Comparison of ENCODE assay signal across 11 mouse cellular contexts in genomic region chr14:48456305-48457092, GRCm38 (mm10). TPM values are rescaled to one million over a fixed set of nuclear protein-coding genes. Genes with fewer than 3 reads are reported as not detected.
DNase-seq lines count a peak whose midpoint lies in the region; ATAC-seq and TF ChIP-seq lines count a peak whose summit lies in the region.
"Had no signal": no experiment of that assay in that cellular context is flagged by ENCODE, and none has a peak within 500 bp of the region (broad histone marks: within the 10 kb centered on the region; RNA-seq: fewer than 3 reads in every experiment).

No protein-coding gene starts in this region.

- no peak; the same call in none of the 2 replicates for TF ChIP-seq CTCF in midbrain, postnatal 0 days (IDR thresholded peaks at IDR 0.05)

- H3K27ac ChIP-seq in heart, embryonic 16.5 days (ENCODE audit: low read length), result no peak overlapping the region
- no peak overlapping the region for H3K27ac ChIP-seq in heart, embryonic 11.5 days (ENCODE audit: low read depth, low read length)
- peak overlapping the region; percentile 3; the same call in 1 of the 2 replicates for H3K27ac ChIP-seq in embryonic facial prominence, embryonic 12.5 days
- H3K27ac ChIP-seq in hindbrain, embryonic 14.5 days, result no peak overlapping the region
- no peak overlapping the region for H3K27ac ChIP-seq in midbrain, postnatal 0 days (ENCODE audit: low read depth, low read length)
- H3K27ac ChIP-seq: lung, embryonic 15.5 days had no signal

- no peak overlapping the region for H3K9ac ChIP-seq in heart, embryonic 16.5 days (ENCODE audit: low read length)
- H3K9ac ChIP-seq in heart, embryonic 11.5 days (ENCODE audit: low read depth, low read length), result no peak overlapping the region
- H3K9ac ChIP-seq in embryonic facial prominence, embryonic 12.5 days, result no peak overlapping the region
- no peak overlapping the region for H3K9ac ChIP-seq in hindbrain, embryonic 14.5 days
- H3K9ac ChIP-seq in midbrain, postnatal 0 days (replicated peaks; ENCODE audit: low read length, poor library complexity, severe bottlenecking), result no peak overlapping the region
- H3K9ac ChIP-seq: lung, embryonic 15.5 days had no signal

- H3K4me1 ChIP-seq in heart, embryonic 16.5 days (ENCODE audit: control insufficient read depth, insufficient read depth, low read length), result peaks cover 8% of the 10 kb centered on the region
- peaks cover 9% of the 10 kb centered on the region for H3K4me1 ChIP-seq in heart, embryonic 11.5 days (ENCODE audit: control insufficient read depth, insufficient read depth, low read length)
- 0 out of 2 replicates have a peak, but pooled peaks cover 3% of the 10 kb centered on the region for H3K4me1 ChIP-seq in embryonic facial prominence, embryonic 12.5 days
- no peaks in the 10 kb centered on the region for H3K4me1 ChIP-seq in hindbrain, embryonic 14.5 days (replicated peaks; ENCODE audit: control insufficient read depth, insufficient read depth, low read length)
- H3K4me1 ChIP-seq in midbrain, postnatal 0 days (ENCODE audit: insufficient read depth, low read length), result no peaks in the 10 kb centered on the region
- H3K4me1 ChIP-seq: lung, embryonic 15.5 days had no signal

- H3K27me3 ChIP-seq in heart, embryonic 16.5 days (ENCODE audit: control insufficient read depth, insufficient read depth, low read length), result peaks cover 7% of the 10 kb centered on the region; the same call in 1 of the 2 replicates
- H3K27me3 ChIP-seq in heart, embryonic 11.5 days (ENCODE audit: control insufficient read depth, insufficient read depth, low read length), result peaks cover 5% of the 10 kb centered on the region; the same call in 1 of the 2 replicates
- no peaks in the 10 kb centered on the region for H3K27me3 ChIP-seq in embryonic facial prominence, embryonic 12.5 days
- H3K27me3 ChIP-seq in hindbrain, embryonic 14.5 days (ENCODE audit: control insufficient read depth, insufficient read depth, low read length), result no peaks in the 10 kb centered on the region
- H3K27me3 ChIP-seq in midbrain, postnatal 0 days (ENCODE audit: insufficient read depth, low read length), result no peaks in the 10 kb centered on the region
- H3K27me3 ChIP-seq: lung, embryonic 15.5 days; Patski had no signal

- no peak overlapping the region for H3K4me2 ChIP-seq in heart, embryonic 16.5 days (ENCODE audit: low read depth, low read length)
- no peak overlapping the region for H3K4me2 ChIP-seq in heart, embryonic 11.5 days
- H3K4me2 ChIP-seq in embryonic facial prominence, embryonic 12.5 days (replicated peaks), result no peak overlapping the region
- H3K4me2 ChIP-seq in hindbrain, embryonic 14.5 days (replicated peaks), result no peak overlapping the region
- no peak overlapping the region for H3K4me2 ChIP-seq in midbrain, postnatal 0 days (ENCODE audit: low read depth, low read length, poor library complexity, severe bottlenecking)
- H3K4me2 ChIP-seq: lung, embryonic 15.5 days had no signal

- 47% methylated on average over 12 of the region's 12 CpGs for WGBS in heart, embryonic 16.5 days
- WGBS in heart, embryonic 11.5 days (ENCODE audit: insufficient replicate concordance), result 54% methylated on average over 12 of the region's 12 CpGs
- WGBS in embryonic facial prominence, embryonic 12.5 days, result 58% methylated on average over 12 of the region's 12 CpGs
- WGBS in hindbrain, embryonic 14.5 days, result 45% methylated on average over 12 of the region's 12 CpGs
- WGBS in midbrain, postnatal 0 days, result 33% methylated on average over 12 of the region's 12 CpGs

- peaks cover 6% of the 10 kb centered on the region; the same call in 1 of the 2 replicates for H3K36me3 ChIP-seq in heart, embryonic 16.5 days (ENCODE audit: control insufficient read depth, insufficient read depth)
- no peaks in the 10 kb centered on the region for H3K36me3 ChIP-seq in heart, embryonic 11.5 days (ENCODE audit: control insufficient read depth, insufficient read depth, low read length)
- H3K36me3 ChIP-seq in embryonic facial prominence, embryonic 12.5 days, result peaks cover 7% of the 10 kb centered on the region; the same call in 1 of the 2 replicates
- peaks cover 20% of the 10 kb centered on the region for H3K36me3 ChIP-seq in hindbrain, embryonic 14.5 days (replicated peaks; ENCODE audit: control insufficient read depth, insufficient read depth)
- H3K36me3 ChIP-seq in midbrain, postnatal 0 days (ENCODE audit: insufficient read depth, low read length), result peaks cover 7% of the 10 kb centered on the region; the same call in 1 of the 2 replicates

- DNase-seq in hindbrain, embryonic 14.5 days (ENCODE audit: low spot score), result peak; percentile 51
- peak; percentile 37 for DNase-seq in midbrain, postnatal 0 days (ENCODE audit: low spot score)
- DNase-seq in urinary bladder, postnatal 10 days (ENCODE audit: low spot score), result no peak
- no peak for DNase-seq in urinary bladder, adult 2 months (ENCODE audit: low spot score)
- no peak for DNase-seq in layer of hippocampus, adult 18-20 months (ENCODE audit: low spot score in 2 of 2)
- DNase-seq: kidney, postnatal 4 days had no signal

- ATAC-seq in heart, embryonic 16.5 days (replicated peaks; ENCODE audit: extremely low read depth, insufficient read depth, low FRiP score), result peak; percentile 49
- ATAC-seq in heart, embryonic 11.5 days (replicated peaks; ENCODE audit: insufficient number of reproducible peaks, low FRiP score, low TSS enrichment), result no peak; the same call in 1 of the 2 replicates
- ATAC-seq in embryonic facial prominence, embryonic 12.5 days (ENCODE audit: insufficient number of reproducible peaks, insufficient read depth, low FRiP score, low TSS enrichment), result 0 out of 2 replicates have a peak, but pooled peaks have one; percentile 64
- ATAC-seq in hindbrain, embryonic 14.5 days (ENCODE audit: low FRiP score), result peak; percentile 85
- ATAC-seq in midbrain, postnatal 0 days (ENCODE audit: low FRiP score), result peak; percentile 87
- ATAC-seq: Patski had no signal

- H3K9me3 ChIP-seq in heart, embryonic 16.5 days (replicated peaks; ENCODE audit: control insufficient read depth, low read length), result no peaks in the 10 kb centered on the region
- H3K9me3 ChIP-seq in heart, embryonic 11.5 days (replicated peaks; ENCODE audit: control insufficient read depth, low read length), result no peaks in the 10 kb centered on the region
- no peaks in the 10 kb centered on the region for H3K9me3 ChIP-seq in embryonic facial prominence, embryonic 12.5 days
- H3K9me3 ChIP-seq in hindbrain, embryonic 14.5 days (ENCODE audit: control insufficient read depth, low read length), result no peaks in the 10 kb centered on the region
- H3K9me3 ChIP-seq in midbrain, postnatal 0 days (ENCODE audit: low read length), result no peaks in the 10 kb centered on the region
- H3K9me3 ChIP-seq: lung, embryonic 15.5 days had no signal

- no peak overlapping the region for H3K4me3 ChIP-seq in heart, embryonic 16.5 days (ENCODE audit: low read length)
- H3K4me3 ChIP-seq in heart, embryonic 11.5 days (ENCODE audit: low read depth, low read length), result no peak overlapping the region
- no peak overlapping the region for H3K4me3 ChIP-seq in embryonic facial prominence, embryonic 12.5 days
- no peak overlapping the region for H3K4me3 ChIP-seq in hindbrain, embryonic 14.5 days (replicated peaks; ENCODE audit: low read length)
- H3K4me3 ChIP-seq in midbrain, postnatal 0 days (ENCODE audit: low read depth, low read length), result no peak overlapping the region
- H3K4me3 ChIP-seq: lung, embryonic 15.5 days had no signal

RNA-seq across cellular contexts. Expression of gene Tmem260, which starts 10.6 kb away (rescaled TPM):
- 11.8 and 12.5 TPM in 2 replicates for polyA plus RNA-seq in heart, embryonic 16.5 days (2015; fragmentation: Nextera tagmentation; extraction: Ambion mirVana)
- 14.9 and 17.4 TPM in 2 replicates for polyA plus RNA-seq in heart, embryonic 11.5 days (2014; fragmentation: Nextera tagmentation; extraction: Ambion mirVana)
- 31.1 and 31.4 TPM in 2 replicates for polyA plus RNA-seq in embryonic facial prominence, embryonic 12.5 days (2016; fragmentation: Nextera tagmentation; extraction: Ambion mirVana)
- polyA plus RNA-seq in hindbrain, embryonic 14.5 days (2014; fragmentation: Nextera tagmentation; extraction: Ambion mirVana), result 20.4 TPM in 2 replicates
- 17.4 and 19.2 TPM in 2 replicates for total RNA-seq in midbrain, postnatal 0 days (2014; rRNA removed)
- 12.7 and 14.2 TPM in 2 replicates for polyA plus RNA-seq in midbrain, postnatal 0 days (2015; fragmentation: Nextera tagmentation; extraction: Ambion mirVana)
- polyA plus RNA-seq in urinary bladder, adult 2 months (2012; rRNA removed), result 13.8 and 14.6 TPM in 2 replicates
- 10 to 100 TPM; 21.9 to 25.9 TPM for total RNA-seq in layer of hippocampus, adult 18-20 months (2021)

Comparison
In these comparisons a context has a peak if more than half of its experiments do, and no peak if none do; other contexts are left out.
1. DNase-seq: peak in hindbrain, embryonic 14.5 days (single experiment) and midbrain, postnatal 0 days (single experiment); none in urinary bladder, postnatal 10 days (single experiment), urinary bladder, adult 2 months (single experiment) and layer of hippocampus, adult 18-20 months (0 of 2).